Mouse (Mus musculus): ENCODE data around the gene Gm10273.

DNA sequence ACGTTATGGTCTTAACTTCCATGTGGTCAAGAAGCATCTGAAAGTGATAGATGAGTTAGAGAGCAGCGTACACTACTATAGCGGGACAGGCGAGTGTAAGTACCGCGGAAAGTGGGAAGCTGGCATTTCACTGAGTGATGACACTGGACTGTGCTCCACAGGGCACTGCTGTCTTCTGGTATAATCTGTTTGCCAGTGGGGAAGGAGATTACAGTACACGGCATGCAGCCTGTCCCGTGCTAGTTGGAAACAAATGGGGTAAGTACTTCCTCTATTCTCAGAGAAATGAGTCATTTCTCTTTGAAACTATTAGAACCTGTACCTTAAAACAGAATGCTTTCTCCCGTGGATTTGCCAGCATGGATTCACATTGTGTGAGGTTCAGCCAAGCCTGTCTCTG is 26.0 kb upstream of the Gm10273 start:
- TF ChIP-seq POLR2A (IDR thresholded peaks at IDR 0.05; ENCODE audit: borderline replicate concordance, control insufficient read depth, low read depth, low read length) (no peak), CTCF (IDR thresholded peaks at IDR 0.05; ENCODE audit: control insufficient read depth, insufficient read depth, low read length) (no peak)
